Mouse (Mus musculus) embryo, embryonic 9.5 days (tissue): ENCODE measurements around the gene Nmrk2.

ENCODE experiments used
- DNase-seq: peaks from one replicate; pipeline ENCODE4 v3.0.0-alpha.2; 2017; ENCODE audit errors: extremely low spot score

The Nmrk2 gene

GRCm38 (mm10) chr10:81165118-81165517, 36.7 kb downstream of the Nmrk2 start:
- no peak for DNase-seq

GRCm38 (mm10) chr10:81162318-81162652, 39.6 kb downstream of the Nmrk2 start:
- DNase-seq = no peak

- DNase-seq = no peak
Observed at GRCm38 (mm10) chr10:81161602-81162317, 40.1 kb downstream of the Nmrk2 start.

GRCm38 (mm10) chr10:81154736-81155135, 47.1 kb downstream of the Nmrk2 start:
- no peak for DNase-seq

- no peak for DNase-seq
Observed at GRCm38 (mm10) chr10:81154313-81154712, 47.5 kb downstream of the Nmrk2 start.

GRCm38 (mm10) chr10:81152609-81153008, 49.2 kb downstream of the Nmrk2 start:
- no peak for DNase-seq

- no peak for DNase-seq
Observed at GRCm38 (mm10) chr10:81151261-81151660, 50.6 kb downstream of the Nmrk2 start.
